Mouse (Mus musculus) monocyte, adult 2 months (primary cell): Measurements from ENCODE around the gene Dkk3.

Experiments used
- DNase-seq, 2 experiments: peaks; one replicate each; pipeline ENCODE4 v3.0.0; 2022; ENCODE audit warnings: low spot score in 2 of 2, low read depth in 1 of 2

The Dkk3 gene

DNA sequence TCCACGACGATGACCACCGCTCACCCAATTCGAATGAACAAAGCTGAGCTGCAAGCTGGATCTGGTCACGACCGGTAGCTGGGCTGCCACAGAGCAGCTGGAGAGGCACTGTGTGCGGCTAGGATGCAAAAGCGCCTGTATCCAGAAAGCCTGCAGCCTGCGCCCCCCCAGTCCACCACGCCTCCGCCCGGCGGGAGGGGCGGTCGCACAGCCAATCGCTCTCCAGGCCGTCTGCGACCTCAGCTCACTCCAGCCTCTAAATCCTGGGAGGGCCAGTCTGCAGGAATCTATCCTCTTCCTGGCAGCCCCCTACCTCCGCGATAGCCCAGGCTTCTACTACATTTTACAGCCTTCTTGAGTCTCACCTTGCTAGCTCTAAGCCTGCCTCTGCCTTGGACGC lies at the start of gene Dkk3:
Dkk3 (minus strand) TSS at position 116 of the 400 bp plus-strand sequence.
- no peak for DNase-seq

DNA sequence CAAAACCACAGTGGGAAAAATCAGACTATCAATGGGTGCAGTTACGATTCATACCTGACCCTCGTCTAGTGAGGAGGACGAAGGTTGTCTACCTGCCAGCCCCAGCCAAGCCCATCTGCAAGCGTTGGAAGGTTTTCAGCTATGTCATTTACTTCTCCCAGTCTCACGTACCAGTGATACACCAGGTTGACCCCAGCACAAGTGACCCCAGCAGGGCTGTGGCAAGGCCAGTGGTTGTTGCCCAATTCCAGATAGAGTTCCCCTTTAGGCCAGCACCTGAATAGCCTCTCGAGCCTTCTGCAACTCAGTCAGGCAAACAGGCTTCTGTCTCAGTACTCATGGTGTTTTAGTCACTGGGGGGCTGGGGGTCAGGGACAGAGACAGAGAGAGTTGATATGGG lies 48.9 kb upstream of the Dkk3 start:
- no peak for DNase-seq

DNA sequence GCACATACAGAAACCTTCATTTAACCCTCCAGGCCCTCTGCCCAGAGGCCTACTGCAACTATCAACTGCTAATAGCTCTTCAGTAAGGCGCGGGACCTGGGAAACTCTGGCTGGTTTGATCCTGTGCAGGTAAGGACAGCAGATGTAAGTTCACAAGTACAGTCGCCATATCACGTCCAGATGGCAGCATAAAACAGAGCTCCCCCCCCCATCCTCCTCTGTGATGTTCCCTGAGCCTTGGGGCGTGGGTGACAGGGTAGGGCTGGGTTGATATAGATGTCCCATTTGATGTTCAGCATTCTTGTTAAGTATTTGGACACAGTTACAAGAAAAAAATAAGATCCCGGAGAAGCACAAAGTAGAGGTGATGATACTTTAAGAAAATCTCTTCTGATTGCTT lies 46.7 kb upstream of the Dkk3 start:
- no peak for DNase-seq

DNA sequence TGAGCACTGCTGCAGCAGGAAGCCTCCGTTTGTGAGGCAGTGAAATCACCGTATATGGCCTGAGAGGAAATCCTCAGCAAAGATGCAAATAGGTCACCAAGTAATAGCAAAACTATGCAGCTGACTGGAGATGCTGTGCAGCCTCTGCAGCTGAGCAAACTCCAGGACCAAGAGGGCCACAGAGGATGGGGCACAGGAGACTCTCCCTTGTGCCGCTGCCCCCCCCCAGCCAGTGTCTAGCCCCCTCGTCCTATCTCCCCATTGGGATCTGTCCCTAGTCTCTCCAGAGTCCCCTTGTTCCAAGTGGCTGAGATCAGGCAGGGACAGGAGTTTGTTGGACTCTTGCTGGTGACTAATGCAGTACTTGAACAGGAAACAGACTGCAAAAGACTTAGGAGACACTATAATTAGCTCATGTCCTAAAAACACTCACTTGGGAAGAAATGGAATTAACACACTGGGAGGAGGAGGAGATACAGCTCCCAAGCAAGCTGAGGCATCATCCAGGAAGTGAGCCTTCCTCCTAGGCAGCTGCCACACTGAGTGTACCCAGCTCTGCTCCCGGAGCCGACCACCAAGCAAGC lies 45.6 kb upstream of the Dkk3 start:
- no peak for DNase-seq

DNA sequence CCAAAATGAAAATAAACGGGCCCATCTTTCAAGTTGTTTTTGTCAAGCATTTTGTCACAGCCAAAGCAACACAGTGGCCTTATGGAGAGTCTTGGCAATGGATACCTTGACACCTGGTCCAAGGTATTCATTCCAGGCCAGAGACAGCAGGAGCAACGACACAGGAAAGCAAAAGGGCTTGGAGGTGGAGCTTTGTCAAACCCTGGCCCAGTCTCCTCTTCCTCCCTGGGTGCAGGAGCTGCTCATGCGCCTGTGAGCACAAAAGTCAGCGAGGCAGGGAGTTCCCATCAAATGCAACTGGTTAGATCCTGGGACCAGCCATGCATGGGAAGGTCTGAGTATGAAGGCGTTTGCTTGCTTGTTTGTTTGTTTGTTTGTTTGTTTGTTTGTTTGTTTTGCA lies 45.1 kb upstream of the Dkk3 start:
- no peak for DNase-seq

DNA sequence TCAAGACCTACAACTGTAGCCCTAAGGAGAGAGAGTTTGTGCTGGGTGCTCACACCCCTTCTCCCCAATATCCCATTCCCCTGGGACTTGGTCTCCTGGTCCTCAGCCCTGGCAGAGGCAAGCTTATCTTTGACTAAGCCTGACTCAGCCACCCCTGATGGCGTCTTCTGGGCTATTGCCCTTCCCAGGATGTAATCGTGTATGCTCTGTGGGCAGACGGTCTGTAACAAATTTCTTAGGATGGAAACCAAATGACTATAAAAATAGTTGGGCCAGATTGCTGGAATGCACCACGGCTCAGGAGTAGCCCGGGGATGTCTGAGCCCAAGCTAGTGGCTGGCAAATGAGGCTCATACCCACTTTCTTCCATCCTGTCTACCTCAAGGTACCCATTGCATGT lies 44.0 kb upstream of the Dkk3 start:
- no peak for DNase-seq

DNA sequence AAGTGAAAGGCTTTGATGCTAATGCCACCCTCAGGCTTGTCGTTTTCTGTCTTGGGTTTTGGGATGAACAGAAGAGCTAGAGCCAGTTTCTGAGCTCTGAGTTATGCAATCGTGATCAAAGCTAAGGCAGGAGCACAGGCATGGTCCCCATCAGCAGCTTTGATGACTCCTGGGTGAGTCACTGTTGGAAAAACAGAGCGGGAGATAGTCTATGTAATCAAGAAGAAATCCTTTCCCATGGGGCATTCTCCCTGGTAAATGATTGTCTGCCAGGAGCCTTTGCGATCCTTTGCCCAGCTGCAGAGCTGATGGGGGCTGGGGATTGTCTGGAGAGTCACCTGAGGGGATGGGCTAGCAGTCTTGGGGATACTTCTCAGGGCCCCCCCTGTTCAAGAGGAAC lies 43.3 kb upstream of the Dkk3 start:
- no peak for DNase-seq

DNA sequence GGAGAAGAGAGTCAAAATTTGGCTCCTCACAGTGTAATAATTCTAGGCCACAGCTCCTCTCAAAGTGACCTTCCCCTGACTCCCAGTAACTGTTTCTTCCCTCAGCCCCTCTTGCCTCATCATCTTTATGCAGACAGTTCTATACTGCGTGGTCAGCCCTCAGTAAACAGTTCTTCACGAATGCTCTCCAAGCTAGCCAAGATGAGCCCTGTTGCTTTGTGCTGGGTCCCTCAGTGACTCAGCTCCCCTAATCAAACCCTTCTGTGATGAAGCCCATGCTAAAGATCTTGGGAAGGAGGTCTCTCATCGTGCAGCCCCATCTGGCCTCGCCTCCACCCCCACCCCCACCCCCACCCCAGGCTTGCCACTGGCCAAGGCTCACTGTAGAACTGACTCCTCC lies 41.9 kb upstream of the Dkk3 start:
- no peak for DNase-seq

DNA sequence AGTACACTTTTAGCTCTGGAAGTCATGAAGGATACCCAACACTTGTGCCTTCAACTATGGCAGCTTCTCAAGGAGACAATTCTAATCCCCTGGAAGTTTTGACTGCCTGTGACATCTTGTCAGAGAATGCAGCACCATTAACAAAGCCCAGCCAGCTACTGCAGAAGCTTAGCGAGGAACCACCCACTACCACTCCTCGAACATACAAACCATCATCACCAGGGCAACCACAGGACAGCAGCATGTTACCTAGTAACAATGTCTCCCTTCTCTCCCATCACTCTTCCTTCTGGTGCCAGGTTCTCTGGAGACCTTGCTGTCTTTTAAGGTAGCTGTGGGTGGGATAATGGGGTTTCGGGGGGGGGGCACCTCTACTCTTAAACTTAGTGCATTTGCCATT lies 40.5 kb upstream of the Dkk3 start:
- DNase-seq, result no peak

DNA sequence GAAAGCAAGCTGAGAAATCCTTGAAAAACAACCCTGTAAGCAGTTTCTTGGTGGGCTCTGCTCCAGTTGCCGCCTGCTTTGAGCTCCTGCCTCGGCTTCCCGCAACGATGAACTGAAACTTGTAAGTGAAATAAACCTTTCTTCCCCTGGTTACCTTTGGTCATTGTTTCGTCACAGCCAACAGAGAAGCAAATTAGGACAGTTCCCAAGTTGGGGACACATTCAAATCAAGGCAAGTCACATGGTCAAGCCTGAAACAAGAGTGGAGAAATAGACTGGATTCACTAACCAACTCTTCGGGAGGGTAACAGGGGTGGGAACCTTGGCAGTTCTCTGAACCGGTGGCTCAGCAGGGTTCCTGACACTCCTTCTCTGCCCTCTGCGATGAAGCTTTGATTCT lies 38.6 kb upstream of the Dkk3 start:
- DNase-seq, result no peak

DNA sequence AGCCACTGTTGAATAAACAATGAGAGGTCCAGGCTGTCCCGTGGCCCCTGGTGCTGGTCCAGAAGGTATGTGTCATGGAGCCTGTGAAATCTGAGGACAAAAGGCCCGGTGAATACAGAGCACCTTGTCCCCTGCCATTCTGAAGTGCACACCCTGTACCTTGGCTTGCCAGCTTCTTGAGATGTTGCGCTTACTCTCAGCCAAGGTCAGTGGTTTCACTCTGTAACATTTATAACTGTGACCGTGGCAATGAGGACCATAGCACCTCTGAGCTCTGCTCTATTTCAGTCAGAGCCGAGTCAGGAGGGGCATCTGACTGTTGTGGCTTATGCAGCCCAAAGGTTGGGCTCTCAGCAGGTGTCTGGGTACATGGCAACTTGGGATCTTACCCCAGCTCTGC lies 35.4 kb upstream of the Dkk3 start:
- DNase-seq, result no peak

DNA sequence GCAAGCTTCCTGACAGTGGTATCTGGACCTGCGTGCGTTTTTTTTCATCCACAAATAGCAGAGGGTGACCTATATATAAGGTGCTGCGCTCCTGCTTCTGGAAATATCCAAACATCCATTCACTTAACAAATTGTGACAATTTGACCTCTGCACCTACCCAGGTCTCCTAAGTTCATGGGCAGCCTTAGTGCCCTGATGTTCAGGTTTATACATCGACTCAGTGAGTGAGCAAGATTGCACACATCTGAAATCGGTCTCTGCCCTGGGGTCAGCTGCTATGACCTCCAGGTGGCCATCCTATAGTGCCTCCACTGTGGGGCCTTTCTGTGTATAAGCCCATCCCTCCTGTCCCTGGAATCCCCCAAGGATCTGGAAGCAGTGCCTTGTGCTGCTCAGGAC lies 33.9 kb upstream of the Dkk3 start:
- DNase-seq, result no peak

DNA sequence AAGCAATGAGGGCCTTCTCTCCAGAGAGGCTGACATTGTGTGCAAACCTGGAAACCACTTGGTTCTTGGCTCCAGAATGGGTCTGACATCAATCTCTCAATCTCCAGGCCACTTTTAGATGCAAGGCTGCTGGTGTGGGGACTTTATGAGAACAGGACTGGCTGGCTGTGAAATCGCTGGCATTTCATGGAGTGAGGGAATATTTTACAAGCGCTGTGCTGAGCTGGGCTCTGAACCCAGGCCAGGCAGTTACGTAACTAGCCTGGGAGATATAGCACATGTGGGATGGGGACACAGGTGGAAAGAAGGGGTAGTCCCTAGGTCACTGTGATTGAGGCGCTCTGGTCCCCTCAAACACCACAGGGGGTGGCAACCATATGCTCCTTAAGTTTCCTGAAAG lies 33.4 kb upstream of the Dkk3 start:
- DNase-seq, result no peak

DNA sequence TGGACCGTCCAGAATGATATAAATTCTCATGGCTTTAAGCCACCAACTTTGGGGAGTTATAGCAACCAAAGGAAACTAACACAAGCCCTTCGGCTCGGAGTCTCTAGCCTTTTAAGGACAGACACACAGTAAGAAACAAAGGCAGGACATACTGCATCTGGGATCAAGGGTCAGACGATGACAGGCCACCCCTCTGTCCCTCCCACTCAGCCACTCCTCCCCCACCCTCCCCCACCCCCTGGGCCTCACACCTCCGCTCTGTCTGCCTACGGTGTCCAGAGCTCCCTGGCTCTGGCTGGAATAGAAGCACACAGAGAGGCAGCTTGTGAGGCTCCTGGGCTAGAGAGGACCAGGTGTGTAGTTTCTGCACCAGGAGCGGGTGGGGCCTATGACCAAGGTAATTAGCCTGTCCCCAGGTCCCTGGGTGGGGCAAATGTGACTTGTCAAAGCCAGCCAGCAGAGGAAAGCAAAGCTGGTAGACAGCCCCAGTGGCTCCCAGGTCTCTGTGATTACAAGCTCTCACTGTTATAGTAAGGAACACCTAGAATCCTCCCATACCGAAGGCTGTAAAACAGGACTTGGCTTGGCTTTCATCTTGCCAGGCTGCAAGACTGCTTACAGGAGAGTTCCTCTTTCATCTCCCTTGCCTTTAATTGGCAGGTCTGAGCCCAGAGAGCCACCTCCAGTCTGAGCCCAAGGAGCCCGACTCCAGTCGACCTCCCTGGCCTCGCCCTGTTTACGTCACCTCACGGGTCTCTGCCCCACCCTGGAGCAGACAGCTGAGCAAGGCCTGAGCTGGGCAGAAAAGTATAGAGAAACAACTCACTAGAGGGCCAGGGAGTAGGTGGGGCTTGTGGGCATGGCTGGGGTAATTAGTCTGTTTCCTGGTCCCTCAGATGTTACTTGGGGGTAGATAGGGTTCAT lies 28.9 kb upstream of the Dkk3 start:
- DNase-seq, result no peak

DNA sequence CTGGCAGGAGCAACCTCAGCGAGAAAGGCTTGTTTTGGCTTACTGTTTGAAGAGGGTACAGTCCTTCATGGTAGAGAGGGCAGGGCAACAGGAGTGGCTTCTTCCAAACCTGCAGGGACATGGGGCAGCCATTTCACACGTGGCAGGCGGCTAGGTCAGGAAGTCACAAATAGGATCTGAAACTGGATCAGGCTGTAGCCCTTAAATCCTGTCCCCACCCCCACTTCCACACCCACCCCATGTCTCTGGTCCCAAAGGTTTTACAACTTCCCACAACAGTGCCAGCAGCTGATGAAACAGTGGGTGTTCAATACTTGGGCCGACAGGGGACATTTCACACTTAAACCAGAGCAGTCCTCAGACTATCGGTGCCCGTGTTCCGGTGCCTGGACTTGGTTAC lies 28.0 kb upstream of the Dkk3 start:
- DNase-seq, result no peak

DNA sequence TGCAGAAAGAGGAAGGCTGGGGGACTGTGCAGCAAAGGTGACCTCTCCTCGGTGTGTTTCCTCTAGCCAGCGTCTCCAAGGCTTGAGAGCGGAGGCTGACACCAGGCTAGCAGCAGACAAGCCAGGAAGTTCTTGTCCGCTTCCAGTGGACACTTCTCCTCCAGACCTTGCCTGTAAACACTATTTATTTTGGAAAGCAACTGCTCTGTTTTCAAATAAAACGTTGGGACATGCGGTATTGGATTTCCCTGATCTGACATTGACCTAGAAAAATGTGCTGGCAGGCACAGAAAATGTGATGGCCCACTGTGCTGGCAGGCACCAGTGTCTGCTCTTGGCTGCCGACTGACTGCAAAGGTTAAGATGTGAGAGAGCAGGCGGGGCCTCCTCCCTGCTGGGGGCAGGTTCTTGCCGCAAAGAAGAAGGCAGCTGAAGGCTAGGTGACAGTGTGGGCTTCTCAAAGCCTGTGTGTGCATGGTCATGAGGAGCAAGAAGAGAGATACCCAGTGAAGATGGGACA lies 26.4 kb upstream of the Dkk3 start:
- DNase-seq, result no peak

DNA sequence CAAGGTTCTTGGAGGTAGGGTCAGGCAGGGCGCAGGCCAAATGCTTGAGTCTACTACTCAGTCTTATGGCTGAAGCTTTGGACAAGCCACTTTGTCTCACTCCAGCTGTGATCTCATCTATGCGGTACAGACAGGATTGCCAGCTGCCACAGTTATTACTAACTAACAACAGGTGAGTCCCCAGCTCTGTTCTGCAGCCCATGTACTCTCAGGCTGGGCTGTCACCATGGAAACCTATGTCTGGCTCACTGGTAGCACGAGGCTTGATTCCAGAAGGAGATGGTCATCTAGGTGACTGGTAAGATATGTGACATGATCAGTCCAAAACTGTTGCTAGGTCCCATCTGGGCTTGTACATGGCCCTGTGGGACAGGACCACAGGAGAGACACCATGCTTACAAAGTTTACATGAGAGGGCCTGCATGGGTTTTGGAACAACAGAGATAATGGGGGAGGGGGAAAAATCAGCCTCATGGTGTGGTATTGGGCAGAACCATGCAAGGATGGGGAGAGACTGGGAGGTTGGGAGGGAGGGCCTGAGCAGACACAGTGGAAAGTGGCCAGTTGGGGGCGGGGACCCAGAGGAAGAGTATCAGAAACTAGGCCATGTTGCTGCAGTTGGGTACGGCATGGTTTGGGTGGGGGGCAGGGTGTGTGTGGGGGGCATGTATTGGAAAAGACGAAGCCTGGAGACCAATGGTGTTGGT lies 25.8 kb upstream of the Dkk3 start:
- no peak for DNase-seq

DNA sequence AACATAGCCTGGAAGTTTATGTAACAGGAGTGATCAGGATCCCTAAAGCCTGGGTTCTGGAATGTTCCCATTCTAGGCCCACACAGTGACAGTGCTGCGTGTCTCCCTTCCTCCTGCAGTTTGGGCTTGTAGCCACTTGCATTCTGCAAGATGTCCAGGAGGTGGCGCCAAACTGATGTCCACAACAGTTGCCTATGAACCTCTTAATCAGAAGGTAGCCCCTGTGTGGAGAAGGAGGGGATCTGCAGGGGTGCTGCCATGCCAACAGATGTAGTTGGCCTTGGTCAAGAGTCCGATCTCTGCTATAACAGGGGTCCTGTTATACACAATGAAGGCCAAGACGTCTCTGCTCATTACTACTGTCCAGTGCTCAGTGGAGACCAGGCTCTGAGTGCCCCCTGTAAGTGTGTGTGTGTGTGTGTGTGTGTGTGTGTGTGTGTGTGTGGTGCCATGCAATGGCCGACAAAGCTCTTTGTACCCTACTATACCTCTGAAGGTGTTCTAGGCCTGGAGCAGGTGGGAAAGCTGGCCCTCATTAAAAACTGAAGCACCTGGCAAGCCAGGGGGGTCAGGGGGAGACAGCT lies 24.5 kb upstream of the Dkk3 start:
- peak; percentile 32 to 37 for DNase-seq

DNA sequence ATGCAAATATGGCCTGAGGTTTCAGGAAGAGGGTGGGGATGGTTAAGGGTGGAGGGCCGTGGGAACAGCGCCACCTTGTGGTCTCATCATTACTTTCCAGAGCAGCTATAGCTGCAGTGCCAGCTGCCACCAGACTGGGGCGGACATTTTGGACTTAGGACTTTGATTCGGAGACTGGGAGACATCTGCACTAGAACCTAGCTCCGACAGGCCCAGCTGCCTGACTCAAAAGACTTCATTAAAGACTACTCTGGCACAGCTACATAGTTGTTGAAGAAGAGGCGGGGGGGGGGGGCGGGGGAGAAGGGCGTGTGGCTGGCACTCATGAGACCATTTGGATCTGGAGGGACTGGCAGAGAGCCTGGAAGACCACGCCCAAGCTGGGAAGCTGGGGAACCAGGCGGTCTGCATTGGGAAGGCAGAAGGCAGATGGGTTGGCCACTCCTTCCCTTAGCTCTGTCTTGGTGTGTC lies 21.4 kb upstream of the Dkk3 start:
- peak in 1 of 2 experiments; percentile 32 for DNase-seq

DNA sequence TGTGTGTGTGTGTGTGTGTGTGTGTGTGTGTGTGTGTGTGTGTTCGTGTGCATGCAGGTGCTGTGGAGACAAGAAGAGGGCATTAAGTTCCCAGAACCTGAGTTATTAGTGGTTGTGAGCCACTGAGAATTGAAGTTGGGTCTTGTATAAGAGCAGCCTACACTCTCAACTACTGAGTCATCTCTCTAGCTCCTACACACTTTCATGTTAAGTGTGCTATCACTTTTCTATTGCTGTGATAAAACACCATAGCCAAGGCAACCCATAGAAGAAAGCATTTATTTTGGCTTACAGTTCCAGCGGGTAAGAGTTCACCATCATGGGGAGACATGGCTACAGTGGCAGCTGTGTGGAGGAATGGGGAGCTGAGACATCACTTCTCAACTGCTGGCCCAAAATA lies 17.8 kb upstream of the Dkk3 start:
- no peak for DNase-seq

DNA sequence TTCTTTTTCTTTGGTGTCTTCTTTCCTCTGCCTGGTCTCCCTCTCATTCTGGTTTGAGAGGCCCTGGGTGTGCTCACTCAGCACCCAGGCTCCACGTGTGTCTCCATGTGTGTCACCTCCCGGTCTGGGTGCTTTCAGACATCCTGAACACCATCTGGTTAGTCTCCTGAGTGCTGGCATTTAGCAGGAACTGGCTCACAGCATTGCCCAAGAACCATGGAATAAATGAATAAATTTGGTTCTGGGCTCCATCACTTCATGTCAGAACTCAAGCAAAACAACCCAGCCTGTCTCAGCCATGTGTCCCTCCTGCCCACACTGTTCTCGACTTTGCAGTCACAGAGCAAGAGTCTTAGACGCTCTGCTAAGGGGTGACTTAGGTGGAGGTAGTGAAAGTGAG lies 13.8 kb upstream of the Dkk3 start:
- DNase-seq, result no peak
